Mouse (Mus musculus) layer of hippocampus, adult 2 months (tissue): ENCODE data around the gene Ech1. TPM values are rescaled to one million over a fixed set of nuclear protein-coding genes. Genes with fewer than 3 reads are reported as not detected.

Source experiments
- DNase-seq, 2 experiments: peaks; one replicate each; pipeline ENCODE4 v3.0.0; 2022; ENCODE audit warnings: low spot score in 2 of 2
- H3K27ac ChIP-seq: fragments of 200-600 bp; 2 replicates; pipeline ENCODE4 v1.8.1; 2022
- H3K4me3 ChIP-seq: fragments of 200-600 bp; 2 replicates; pipeline ENCODE4 v1.8.1; 2022; ENCODE audit warnings: mild to moderate bottlenecking
- CTCF ChIP-seq: fragments of 200-600 bp; conservative IDR thresholded peaks from 2 replicates; pipeline ENCODE4 v1.8.1; 2022; ENCODE audit warnings: antibody characterized with exemption, mild to moderate bottlenecking, moderate library complexity
- total RNA-seq, 2 experiments: library from RNA; stranded (reverse); gene quantifications; 2 replicates each; pipeline ENCODE4 v1.2.3; 2021

The Ech1 gene
- total RNA-seq, 2 experiments from 2014 or later, result 66.4 to 68.8 TPM

DNA sequence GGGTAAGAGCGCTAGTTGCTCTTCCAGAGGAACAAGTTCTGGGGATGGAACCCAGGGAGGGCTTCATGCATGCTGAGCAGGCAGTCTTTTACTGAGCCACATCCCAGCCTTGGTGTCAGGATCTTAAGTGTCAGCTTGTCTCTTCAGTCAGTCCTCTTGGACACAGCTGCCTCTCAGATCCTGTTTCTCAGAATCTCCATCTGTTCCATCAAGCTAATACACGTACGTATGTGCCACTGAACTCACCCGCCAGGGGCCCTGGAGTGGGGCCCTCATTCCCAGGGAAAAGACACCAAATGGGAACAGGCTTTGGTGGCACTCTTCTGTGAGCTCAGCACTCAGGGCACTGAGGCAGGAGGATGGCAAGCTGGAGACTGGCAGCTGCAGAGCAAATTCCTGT lies 52.8 kb downstream of the Ech1 start:
- Histone ChIP-seq H3K4me3 (no peak overlapping the region), H3K27ac (no peak overlapping the region)
- DNase-seq, result no peak
- no peak for TF ChIP-seq CTCF

DNA sequence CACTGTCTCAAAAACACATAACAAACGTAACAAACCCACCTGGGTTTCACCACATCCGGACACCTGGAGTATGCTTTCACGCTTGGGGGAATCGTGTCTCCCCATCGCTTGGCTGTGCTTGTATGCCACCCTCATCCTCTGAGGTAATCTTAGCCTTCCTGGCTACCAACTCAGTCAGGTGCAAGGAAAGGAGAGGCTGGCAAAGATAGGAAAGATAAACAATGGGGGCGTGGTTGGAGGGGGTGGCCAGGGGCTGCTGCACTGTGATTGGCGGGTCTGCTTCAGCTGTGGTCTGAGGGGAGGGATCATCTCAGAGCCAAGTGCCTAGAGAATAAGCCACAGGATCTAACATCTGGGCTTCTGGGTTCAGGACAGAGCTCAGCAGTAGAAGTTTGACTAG lies 54.6 kb downstream of the Ech1 start:
- H3K27ac ChIP-seq, result no peak overlapping the region
- TF ChIP-seq CTCF, result no peak
- no peak for DNase-seq
- no peak overlapping the region for H3K4me3 ChIP-seq

DNA sequence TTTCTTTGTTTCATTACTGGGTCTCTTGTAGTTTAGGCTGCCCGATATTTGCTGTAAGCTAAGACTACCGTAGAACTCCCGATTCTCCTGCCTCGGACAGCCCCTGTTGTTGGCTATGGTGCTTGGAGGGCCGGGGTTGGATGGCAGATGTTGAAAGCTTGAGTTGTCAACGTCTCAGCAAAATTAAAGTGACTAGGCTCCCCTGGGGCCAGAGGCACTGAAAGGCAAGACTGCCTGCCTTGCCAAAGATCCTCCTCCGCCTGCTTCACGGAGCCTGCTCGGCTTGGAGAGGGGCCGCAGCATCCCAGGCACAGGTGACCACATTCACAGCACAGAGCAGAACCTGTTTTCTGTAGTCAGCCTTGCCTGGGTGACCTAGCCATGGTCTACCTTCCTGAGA lies 55.5 kb downstream of the Ech1 start:
- TF ChIP-seq CTCF, result no peak
- Histone ChIP-seq H3K4me3 (no peak overlapping the region), H3K27ac (no peak overlapping the region)
- DNase-seq, result no peak

DNA sequence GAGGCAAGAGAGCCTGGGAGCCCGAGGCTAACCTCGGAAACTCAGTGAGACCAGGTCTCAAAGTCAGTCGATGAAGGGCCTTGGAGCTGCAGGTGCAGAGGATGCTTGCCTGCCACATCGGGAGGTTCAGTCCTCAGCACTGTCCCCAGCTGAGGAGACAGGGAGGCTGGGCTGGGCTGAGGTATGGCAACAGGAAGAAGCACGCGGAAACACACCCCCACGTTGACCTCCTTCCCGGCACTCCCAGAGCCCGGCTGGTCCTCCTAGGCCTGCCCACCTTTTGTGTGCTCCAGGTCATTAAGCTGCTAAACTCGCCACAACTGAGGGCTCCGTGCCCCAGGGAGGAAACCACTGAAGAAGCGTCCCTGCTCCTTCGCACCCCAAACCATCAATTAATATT lies 56.2 kb downstream of the Ech1 start, which contains the start of gene Capn12:
TSS of gene Capn12 (plus strand) at position 224 of the 400 bp plus-strand sequence.
- Histone ChIP-seq H3K4me3 (no peak within 1 kb of the TSS), H3K27ac (no peak within 1 kb of the TSS)
- DNase-seq, result no peak
- no peak for TF ChIP-seq CTCF

Other genes starting within 250 kb of the Ech1 start
- 10 to 100 TPM; 67.8 to 70.1 TPM for gene Samd4b, start 227.1 kb upstream of the Ech1 start, total RNA-seq
- gene Pak4, start 227.0 kb upstream of the Ech1 start, total RNA-seq, result 10 to 100 TPM; 13.7 to 16.2 TPM
- 1 to 10 TPM; 1.2 to 2.2 TPM for gene Acp7, start 193.9 kb upstream of the Ech1 start, total RNA-seq
- gene Fbxo27, start 132.4 kb upstream of the Ech1 start, total RNA-seq, result 10 to 100 TPM; 24.4 to 27.1 TPM
- 1 to 10 TPM in 1 of 2 experiments, under 1 TPM in 1; 0.98 to 1.4 TPM for gene Fbxo17, start 108.4 kb upstream of the Ech1 start, total RNA-seq
- gene Mrps12, start 83.4 kb upstream of the Ech1 start, total RNA-seq, result 10 to 100 TPM; 57.5 to 57.9 TPM
- 10 to 100 TPM; 13.9 to 14.3 TPM for gene Sars2, start 83.2 kb upstream of the Ech1 start, total RNA-seq
- under 1 TPM; 0.34 to 0.36 TPM for gene Ccer2, start 69.0 kb upstream of the Ech1 start, total RNA-seq
- 100 to 1,000 TPM; 128 to 139 TPM for gene Sirt2, start 58.5 kb upstream of the Ech1 start, total RNA-seq
- gene Nfkbib, start 57.7 kb upstream of the Ech1 start, total RNA-seq, result 10 to 100 TPM; 25.6 to 27.2 TPM
- gene Rinl, start 36.2 kb upstream of the Ech1 start, total RNA-seq, result 1 to 10 TPM; 2.6 to 4.5 TPM
- 100 to 1,000 TPM; 410 to 476 TPM for gene Hnrnpl, start 16.7 kb upstream of the Ech1 start, total RNA-seq
- gene Lgals4, start 8.6 kb downstream of the Ech1 start, total RNA-seq, result 1 to 10 TPM; 4.4 to 6.8 TPM
- gene Lgals7, start 38.6 kb downstream of the Ech1 start, total RNA-seq, result not detected
- under 1 TPM; 0.15 to 0.29 TPM for gene Capn12, start 56.2 kb downstream of the Ech1 start, total RNA-seq
- 100 to 1,000 TPM; 131 to 134 TPM for gene Actn4, start 137.1 kb downstream of the Ech1 start, total RNA-seq
- gene Eif3k, start 156.6 kb downstream of the Ech1 start, total RNA-seq, result 100 to 1,000 TPM; 198 to 202 TPM
- 1 to 10 TPM in 1 of 2 experiments, under 1 TPM in 1; 0.90 to 1.8 TPM for gene Map4k1, start 156.8 kb downstream of the Ech1 start, total RNA-seq